Mouse (Mus musculus): ENCODE measurements around the gene Atp6v0a2. TPM values are rescaled to one million over a fixed set of nuclear protein-coding genes. Genes with fewer than 3 reads are reported as not detected.

Atp6v0a2 gene
- polyA plus RNA-seq (2017; shearing (Covaris generic)): 51.7 TPM

GRCm38 (mm10) chr5:124628448-124629363, at the start of gene Atp6v0a2:
Gene Atp6v0a2 (plus strand): TSS chr5:124628576.

GRCm38 (mm10) chr5:124578633-124579317, 49.6 kb upstream of the Atp6v0a2 start, which contains the start of the genes Eif2b1 and Gtf2h3:
Gene Eif2b1 (minus strand): TSS chr5:124579131.
Gene Gtf2h3 (plus strand): TSS chr5:124579140.

GRCm38 (mm10) chr5:124724997-124725396, 96.6 kb downstream of the Atp6v0a2 start, which contains the start of gene Dnah10:
Gene Dnah10 (plus strand): TSS chr5:124725085.

Other genes with a start within 250 kb of the Atp6v0a2 start
- 129 TPM for gene Sbno1, start 202.6 kb upstream of the Atp6v0a2 start, polyA plus RNA-seq (2017; shearing (Covaris generic))
- gene Kmt5a, start 188.6 kb upstream of the Atp6v0a2 start, polyA plus RNA-seq (2017; shearing (Covaris generic)): 8.8 TPM
- gene Rilpl2, start 150.2 kb upstream of the Atp6v0a2 start, polyA plus RNA-seq (2017; shearing (Covaris generic)): 91.0 TPM
- 8.6 TPM for gene Snrnp35, start 145.4 kb upstream of the Atp6v0a2 start, polyA plus RNA-seq (2017; shearing (Covaris generic))
- 2.1 TPM for gene Rilpl1, start 97.2 kb upstream of the Atp6v0a2 start, polyA plus RNA-seq (2017; shearing (Covaris generic))
- 36.0 TPM for gene Tmed2, start 87.9 kb upstream of the Atp6v0a2 start, polyA plus RNA-seq (2017; shearing (Covaris generic))
- gene Ddx55, start 75.7 kb upstream of the Atp6v0a2 start, polyA plus RNA-seq (2017; shearing (Covaris generic)): 30.8 TPM
- gene Eif2b1, start 49.4 kb upstream of the Atp6v0a2 start, polyA plus RNA-seq (2017; shearing (Covaris generic)): 51.6 TPM
- 56.4 TPM for gene Gtf2h3, start 49.4 kb upstream of the Atp6v0a2 start, polyA plus RNA-seq (2017; shearing (Covaris generic))
- gene Dnah10, start 96.5 kb downstream of the Atp6v0a2 start, polyA plus RNA-seq (2017; shearing (Covaris generic)): 0.17 TPM
- gene Ccdc92, start 233.8 kb downstream of the Atp6v0a2 start, polyA plus RNA-seq (2017; shearing (Covaris generic)): 5.5 TPM
- 10.6 TPM for gene Zfp664, start 234.1 kb downstream of the Atp6v0a2 start, polyA plus RNA-seq (2017; shearing (Covaris generic))

Data from CD4-positive, CD25-positive, alpha-beta regulatory T cell, adult 9 weeks (primary cell).